25 mouse cellular contexts compared by ENCODE assay signal in genomic region chr1:136594235-136594850, GRCm38 (mm10).
"Had no signal": no experiment of that assay in that cellular context is flagged by ENCODE, and none has a peak within 500 bp of the region (broad histone marks: within the 10 kb centered on the region; RNA-seq: fewer than 3 reads in every experiment).

No protein-coding gene starts in this region.

- H3K27me3 ChIP-seq: heart, embryonic 12.5 days; hindbrain, embryonic 12.5 days; limb, embryonic 15.5 days; liver, embryonic 12.5 days had no signal

- H3K27ac ChIP-seq: gastrocnemius, adult 2 months; heart, embryonic 10.5 days; hindbrain, embryonic 10.5 days; hindbrain, embryonic 12.5 days; hindbrain, embryonic 14.5 days; layer of hippocampus, adult 2 months; limb, embryonic 13.5 days; limb, embryonic 15.5 days; liver, embryonic 12.5 days; liver, embryonic 14.5 days had no signal

- H3K4me1 ChIP-seq: heart, embryonic 10.5 days; heart, embryonic 12.5 days; hindbrain, embryonic 12.5 days; limb, embryonic 15.5 days; liver, embryonic 12.5 days had no signal

- H3K36me3 ChIP-seq: heart, embryonic 10.5 days; heart, embryonic 12.5 days; hindbrain, embryonic 10.5 days; hindbrain, embryonic 12.5 days; limb, embryonic 13.5 days; limb, embryonic 15.5 days; liver, embryonic 12.5 days had no signal

- H3K9me3 ChIP-seq: heart, embryonic 10.5 days; heart, embryonic 12.5 days; hindbrain, embryonic 10.5 days; hindbrain, embryonic 12.5 days; limb, embryonic 13.5 days; limb, embryonic 15.5 days; liver, embryonic 12.5 days had no signal

- DNase-seq: gastrocnemius, adult 2 months; gastrocnemius, postnatal 10 days; gastrocnemius, postnatal 25 days; heart, adult 18-20 months; heart, postnatal 10 days; heart, postnatal 4 days; kidney, adult 18-20 months; kidney, adult 8-10 months; kidney, postnatal 10 days; kidney, postnatal 4 days; layer of hippocampus, postnatal 36 days; left cerebral cortex, postnatal 4 days had no signal

- H3K4me3 ChIP-seq: gastrocnemius, adult 2 months; heart, embryonic 10.5 days; heart, embryonic 12.5 days; hindbrain, embryonic 10.5 days; hindbrain, embryonic 12.5 days; layer of hippocampus, adult 2 months; limb, embryonic 13.5 days; limb, embryonic 15.5 days; liver, embryonic 12.5 days had no signal

- ATAC-seq: hindbrain, embryonic 16.5 days; inflammation-experienced regulatory T-cells, adult 6 months; intestine, embryonic 16.5 days; liver, embryonic 12.5 days had no signal
